Mouse (Mus musculus) heart, embryonic 12.5 days (tissue): Measurements from ENCODE around the gene Chst8. TPM values are rescaled to one million over a fixed set of nuclear protein-coding genes. Genes with fewer than 3 reads are reported as not detected.

ENCODE experiments used
- ATAC-seq: fragments of 200-750 bp; cut with Nextera tagmentation; 2 replicates; pipeline ENCODE4 v1.8.0; 2017; ENCODE audit warnings: moderate TSS enrichment, moderate library complexity; ENCODE audit not compliant: insufficient number of reproducible peaks, low FRiP score
- H3K27ac ChIP-seq: fragments of 300-500 bp; sonication (generic); 2 replicates; pipeline ENCODE4 v1.5.1; 2016; ENCODE audit warnings: mild to moderate bottlenecking, moderate library complexity; ENCODE audit not compliant: poor library complexity, severe bottlenecking
- H3K27me3 ChIP-seq: fragments of 300-500 bp; sonication (generic); replicated peaks from 2 replicates; pipeline ENCODE4 v1.6.1; 2016; ENCODE audit warnings: mild to moderate bottlenecking, moderate library complexity
- H3K36me3 ChIP-seq: fragments of 300-500 bp; sonication (generic); 2 replicates; pipeline ENCODE4 v1.6.1; 2016; ENCODE audit warnings: mild to moderate bottlenecking, moderate library complexity
- H3K4me1 ChIP-seq: fragments of 300-500 bp; sonication (generic); replicated peaks from 2 replicates; pipeline ENCODE4 v1.6.1; 2016; ENCODE audit warnings: mild to moderate bottlenecking
- H3K4me2 ChIP-seq: fragments of 300-500 bp; sonication (generic); 2 replicates; pipeline ENCODE4 v1.6.1; 2016; ENCODE audit warnings: mild to moderate bottlenecking, moderate library complexity
- H3K4me3 ChIP-seq: fragments of 300-500 bp; sonication (generic); 2 replicates; pipeline ENCODE4 v1.5.1; 2016; ENCODE audit warnings: mild to moderate bottlenecking
- H3K9ac ChIP-seq: fragments of 300-500 bp; sonication (generic); 2 replicates; pipeline ENCODE4 v1.6.1; 2016; ENCODE audit warnings: mild to moderate bottlenecking, moderate library complexity
- H3K9me3 ChIP-seq: fragments of 300-500 bp; sonication (generic); replicated peaks from 2 replicates; pipeline ENCODE4 v1.6.1; 2016; ENCODE audit warnings: mild to moderate bottlenecking, moderate library complexity
- WGBS: fragments of 180-500 bp; shearing (Covaris S2); methylation state at CpG from one replicate; pipeline ENCODE4 v1.1.7; 2016; 5-methylcytosine and 5-hydroxymethylcytosine counted together
- polyA plus RNA-seq: library from polyadenylated mRNA; unstranded; fragments of >200 nt; fragmentation: Nextera tagmentation; extraction: Ambion mirVana; gene quantifications from 2 replicates; pipeline ENCODE4 v1.2.1, GENCODE M21; 2016

The Chst8 gene
- polyA plus RNA-seq, 1 experiment from 2014 or later: 1.4 TPM

GRCm38 (mm10) chr7:34799950-34800511 lies 12.5 kb downstream of the Chst8 start:
- Histone ChIP-seq H3K27ac (no peak overlapping the region), H3K4me1 (peaks cover 17% of the 10 kb centered on the region), H3K9ac (no peak overlapping the region), H3K9me3 (no peaks in the 10 kb centered on the region), H3K27me3 (0 out of 2 replicates have a peak, but pooled peaks cover 10% of the 10 kb centered on the region), H3K36me3 (no peaks in the 10 kb centered on the region), H3K4me2 (no peak overlapping the region), H3K4me3 (no peak overlapping the region)
- WGBS: 69% methylated on average over 13 of the region's 13 CpGs
- ATAC-seq: no peak

GRCm38 (mm10) chr7:34799404-34799771 lies 13.1 kb downstream of the Chst8 start:
- Histone ChIP-seq H3K36me3 (no peaks in the 10 kb centered on the region), H3K27me3 (0 out of 2 replicates have a peak, but pooled peaks cover 10% of the 10 kb centered on the region), H3K4me1 (peaks cover 17% of the 10 kb centered on the region), H3K4me3 (no peak overlapping the region), H3K9me3 (no peaks in the 10 kb centered on the region), H3K9ac (no peak overlapping the region), H3K27ac (no peak overlapping the region), H3K4me2 (no peak overlapping the region)
- ATAC-seq: no peak
- WGBS: 37% methylated on average over 3 of the region's 3 CpGs

- ATAC-seq: no peak
- 8% methylated on average over 11 of the region's 11 CpGs for WGBS
- Histone ChIP-seq H3K36me3 (no peaks in the 10 kb centered on the region), H3K9ac (no peak overlapping the region), H3K4me2 (peak overlapping the region; percentile 42), H3K27me3 (peaks cover 15% of the 10 kb centered on the region; the same call in 1 of the 2 replicates), H3K4me3 (no peak overlapping the region), H3K9me3 (no peaks in the 10 kb centered on the region), H3K27ac (no peak overlapping the region), H3K4me1 (peaks cover 17% of the 10 kb centered on the region)
Observed at GRCm38 (mm10) chr7:34798441-34799403, 13.8 kb downstream of the Chst8 start.

GRCm38 (mm10) chr7:34798039-34798438 lies 14.5 kb downstream of the Chst8 start:
- Histone ChIP-seq H3K4me2 (peak overlapping the region; percentile 42), H3K4me1 (peaks cover 17% of the 10 kb centered on the region), H3K27me3 (peaks cover 15% of the 10 kb centered on the region; the same call in 1 of the 2 replicates), H3K27ac (no peak overlapping the region), H3K4me3 (no peak overlapping the region), H3K36me3 (no peaks in the 10 kb centered on the region), H3K9me3 (no peaks in the 10 kb centered on the region), H3K9ac (no peak overlapping the region)
- WGBS: 12% methylated on average over 12 of the region's 12 CpGs
- ATAC-seq: no peak

GRCm38 (mm10) chr7:34790459-34790858 lies 22.1 kb downstream of the Chst8 start:
- no peak overlapping the region for H3K4me2 ChIP-seq
- WGBS: 74% methylated on average over 7 of the region's 7 CpGs
- H3K27me3 ChIP-seq: peaks cover 4% of the 10 kb centered on the region; the same call in 1 of the 2 replicates
- H3K27ac ChIP-seq: no peak overlapping the region
- no peaks in the 10 kb centered on the region for H3K4me1 ChIP-seq
- no peak overlapping the region for H3K4me3 ChIP-seq
- H3K36me3 ChIP-seq: no peaks in the 10 kb centered on the region
- H3K9ac ChIP-seq: no peak overlapping the region
- H3K9me3 ChIP-seq: 0 out of 2 replicates have a peak, but pooled peaks cover 5% of the 10 kb centered on the region
- no peak for ATAC-seq

- H3K36me3 ChIP-seq: no peaks in the 10 kb centered on the region
- no peak for ATAC-seq
- 0 out of 2 replicates have a peak, but pooled peaks cover 5% of the 10 kb centered on the region for H3K9me3 ChIP-seq
- no peak overlapping the region for H3K4me3 ChIP-seq
- no peaks in the 10 kb centered on the region for H3K27me3 ChIP-seq
- peaks cover 7% of the 10 kb centered on the region; the same call in 1 of the 2 replicates for H3K4me1 ChIP-seq
- no peak overlapping the region for H3K4me2 ChIP-seq
- H3K27ac ChIP-seq: no peak overlapping the region
- no peak overlapping the region for H3K9ac ChIP-seq
Observed at GRCm38 (mm10) chr7:34787171-34787570, 25.3 kb downstream of the Chst8 start.

- Histone ChIP-seq H3K9ac (no peak overlapping the region), H3K4me1 (peaks cover 7% of the 10 kb centered on the region; the same call in 1 of the 2 replicates), H3K27ac (no peak overlapping the region), H3K27me3 (no peaks in the 10 kb centered on the region), H3K4me3 (no peak overlapping the region), H3K36me3 (no peaks in the 10 kb centered on the region), H3K4me2 (no peak overlapping the region), H3K9me3 (peaks cover 4% of the 10 kb centered on the region)
- 41% methylated on average over 6 of the region's 6 CpGs for WGBS
- no peak for ATAC-seq
Observed at GRCm38 (mm10) chr7:34785052-34785451, 27.5 kb downstream of the Chst8 start.

GRCm38 (mm10) chr7:34784469-34784868 lies 28.0 kb downstream of the Chst8 start:
- Histone ChIP-seq H3K4me2 (no peak overlapping the region), H3K9ac (no peak overlapping the region), H3K4me3 (no peak overlapping the region), H3K27ac (peak overlapping the region; percentile 33; the same call in 1 of the 2 replicates), H3K27me3 (no peaks in the 10 kb centered on the region), H3K4me1 (peaks cover 7% of the 10 kb centered on the region; the same call in 1 of the 2 replicates), H3K9me3 (peaks cover 4% of the 10 kb centered on the region), H3K36me3 (no peaks in the 10 kb centered on the region)
- ATAC-seq: peak; percentile 9; the same call in 1 of the 2 replicates
- 52% methylated on average over 9 of the region's 9 CpGs for WGBS

- no peak overlapping the region for H3K9ac ChIP-seq
- peaks cover 7% of the 10 kb centered on the region; the same call in 1 of the 2 replicates for H3K4me1 ChIP-seq
- no peak overlapping the region for H3K4me2 ChIP-seq
- H3K4me3 ChIP-seq: no peak overlapping the region
- no peak for ATAC-seq
- peaks cover 4% of the 10 kb centered on the region for H3K9me3 ChIP-seq
- H3K27ac ChIP-seq: no peak overlapping the region
- no peaks in the 10 kb centered on the region for H3K27me3 ChIP-seq
- H3K36me3 ChIP-seq: no peaks in the 10 kb centered on the region
Observed at GRCm38 (mm10) chr7:34781988-34782387, 30.5 kb downstream of the Chst8 start.

- H3K36me3 ChIP-seq: no peaks in the 10 kb centered on the region
- peaks cover 4% of the 10 kb centered on the region for H3K9me3 ChIP-seq
- no peak overlapping the region for H3K4me2 ChIP-seq
- H3K27me3 ChIP-seq: no peaks in the 10 kb centered on the region
- 87% methylated on average over 2 of the region's 2 CpGs for WGBS
- no peak overlapping the region for H3K9ac ChIP-seq
- ATAC-seq: no peak
- no peak overlapping the region for H3K4me3 ChIP-seq
- H3K27ac ChIP-seq: no peak overlapping the region
- peaks cover 7% of the 10 kb centered on the region; the same call in 1 of the 2 replicates for H3K4me1 ChIP-seq
Observed at GRCm38 (mm10) chr7:34781217-34781616, 31.3 kb downstream of the Chst8 start.

- Histone ChIP-seq H3K27ac (no peak overlapping the region), H3K4me3 (no peak overlapping the region), H3K36me3 (no peaks in the 10 kb centered on the region), H3K27me3 (no peaks in the 10 kb centered on the region), H3K4me1 (peaks cover 14% of the 10 kb centered on the region), H3K9ac (no peak overlapping the region), H3K4me2 (no peak overlapping the region), H3K9me3 (peaks cover 4% of the 10 kb centered on the region)
- WGBS: 35% methylated on average over 9 of the region's 9 CpGs
- no peak for ATAC-seq
Observed at GRCm38 (mm10) chr7:34778426-34778825, 34.1 kb downstream of the Chst8 start.
